Mouse (Mus musculus) thymus, postnatal 4 days (tissue): ENCODE data around the gene Cgref1.
A peak's percentile ranks its signal among the peaks of the same experiment; 100 is the strongest.

ENCODE experiments used
- DNase-seq: peaks from one replicate; pipeline ENCODE4 v3.0.0; 2021

Cgref1 gene

GRCm38 (mm10) chr5:30949654-30950326 is 4.4 kb upstream of the Cgref1 start:
- DNase-seq = peak; percentile 97

GRCm38 (mm10) chr5:30948620-30949019 is 3.2 kb upstream of the Cgref1 start:
- no peak for DNase-seq

GRCm38 (mm10) chr5:30944344-30944743 is 1.0 kb downstream of the Cgref1 start:
- no peak for DNase-seq

GRCm38 (mm10) chr5:30943004-30943403 is 2.4 kb downstream of the Cgref1 start:
- peak; percentile 72 for DNase-seq

GRCm38 (mm10) chr5:30934725-30935461 is 10.5 kb downstream of the Cgref1 start:
- no peak for DNase-seq

DNA sequence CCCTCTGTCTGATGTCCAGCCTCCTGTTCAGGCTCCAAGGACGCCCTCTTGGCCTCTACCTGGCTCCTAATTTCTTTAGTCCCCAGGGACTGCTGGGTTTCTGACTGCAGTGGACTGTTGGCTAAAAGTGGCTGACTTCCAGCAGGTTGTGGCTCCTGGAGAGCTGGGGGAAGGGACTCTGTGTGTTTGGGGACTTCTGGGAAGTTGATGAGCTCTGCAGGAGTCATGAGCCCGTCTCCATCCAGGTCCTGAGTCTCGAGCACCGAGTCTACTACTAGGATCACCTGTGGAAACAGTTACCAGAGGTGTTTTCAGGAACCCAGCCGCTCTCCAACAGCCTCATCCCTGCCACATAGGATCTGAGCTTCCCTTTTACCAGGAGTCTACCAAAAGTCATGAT is 11.7 kb downstream of the Cgref1 start:
- DNase-seq = no peak

- no peak for DNase-seq
These were observed 14.0 kb downstream of the Cgref1 start for GRCm38 (mm10) chr5:30931378-30931777.

- DNase-seq = no peak
These were observed 14.5 kb downstream of the Cgref1 start for GRCm38 (mm10) chr5:30930846-30931245.

- peak; percentile 80 for DNase-seq
These were observed 15.3 kb downstream of the Cgref1 start for GRCm38 (mm10) chr5:30930121-30930520.

- DNase-seq = no peak
These were observed 17.4 kb downstream of the Cgref1 start for GRCm38 (mm10) chr5:30927945-30928529.

- DNase-seq = no peak
These were observed 19.3 kb downstream of the Cgref1 start for GRCm38 (mm10) chr5:30926073-30926472.

DNA sequence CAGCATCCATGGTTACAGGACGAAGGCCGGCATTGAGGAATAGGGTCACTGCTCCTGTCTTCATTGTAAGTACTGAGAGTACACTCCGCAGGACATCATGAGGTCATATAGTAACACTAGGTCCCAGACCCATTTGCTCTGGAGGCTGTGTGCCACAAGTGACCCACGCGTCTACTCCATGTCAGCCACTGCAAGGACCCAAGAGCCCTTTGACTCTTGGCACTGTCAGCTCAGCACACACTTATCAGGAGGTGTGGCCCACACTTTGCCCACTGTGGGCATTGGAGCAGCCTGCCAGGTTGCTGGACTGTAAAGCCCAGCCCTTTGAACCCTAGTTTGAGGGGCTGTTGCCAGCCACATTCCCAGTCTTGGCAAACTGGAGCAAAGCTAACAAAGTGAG is 20.2 kb downstream of the Cgref1 start:
- no peak for DNase-seq

- DNase-seq = no peak
These were observed 20.8 kb downstream of the Cgref1 start for GRCm38 (mm10) chr5:30924614-30925013.

- no peak for DNase-seq
These were observed 22.3 kb downstream of the Cgref1 start for GRCm38 (mm10) chr5:30923119-30923518.

DNA sequence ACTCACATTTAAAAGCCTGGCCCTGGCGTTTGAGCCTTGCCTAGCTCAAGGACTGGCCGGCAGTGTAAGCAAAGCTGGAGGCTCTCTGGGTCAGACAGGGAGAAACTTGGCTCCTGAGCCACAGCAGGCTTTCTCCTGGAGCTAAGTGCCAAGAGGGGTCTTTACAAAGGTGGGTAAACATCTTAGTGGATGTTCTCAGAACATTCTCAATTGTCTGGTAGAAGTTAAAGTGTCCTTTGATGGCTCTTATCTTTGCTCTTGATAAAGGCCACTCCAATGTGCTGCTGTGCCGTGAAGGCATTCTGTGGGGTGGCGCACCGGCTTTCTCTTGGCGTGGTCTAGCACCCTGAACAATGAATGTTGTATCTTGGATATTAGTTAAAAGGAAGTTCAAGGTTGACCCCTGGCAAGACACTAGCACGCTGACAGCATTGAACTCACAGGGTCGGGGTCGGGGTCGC is 22.8 kb downstream of the Cgref1 start:
- DNase-seq = no peak

DNA sequence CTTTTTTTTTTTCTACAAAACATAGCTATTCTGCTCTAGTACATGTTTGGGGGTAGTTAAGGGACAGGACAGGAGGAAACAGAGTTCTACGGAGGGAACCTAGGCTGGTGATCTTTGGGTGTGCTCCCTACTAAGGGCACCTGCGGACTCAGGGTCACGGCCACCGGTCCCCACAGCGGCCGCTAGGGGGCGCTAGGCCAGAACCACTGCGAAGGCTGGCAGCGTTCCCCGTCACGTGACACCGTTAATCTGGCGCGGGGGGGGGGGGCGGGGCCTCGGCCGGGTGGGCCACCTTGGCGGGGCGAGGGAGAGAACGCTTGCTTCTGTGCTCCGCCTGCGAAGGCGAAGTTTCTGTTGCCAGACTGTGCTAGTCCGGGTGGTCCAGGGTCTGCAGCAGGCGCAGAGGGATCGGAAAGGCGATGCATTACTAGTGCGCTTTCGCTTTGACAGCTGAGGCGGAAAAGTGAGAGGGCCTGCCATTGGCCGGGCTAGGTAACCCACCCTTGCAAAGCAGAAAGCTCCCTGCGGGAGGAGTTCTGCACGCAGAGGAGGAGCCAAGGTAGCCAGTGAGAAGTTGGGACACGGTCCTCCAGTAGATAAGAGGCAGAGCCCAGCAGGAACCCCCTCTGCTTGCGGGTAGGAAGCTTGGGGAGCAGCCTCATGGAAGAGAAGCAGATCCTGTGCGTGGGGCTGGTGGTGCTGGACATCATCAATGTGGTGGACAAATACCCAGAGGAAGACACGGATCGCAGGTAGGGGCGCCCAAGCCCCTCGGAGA is 23.9 kb downstream of the Cgref1 start, which contains the start of gene Khk:
Gene Khk (plus strand): TSS at position 176 of the 778 bp plus-strand sequence.
- peak; percentile 98 for DNase-seq

- no peak for DNase-seq
These were observed 24.8 kb downstream of the Cgref1 start for GRCm38 (mm10) chr5:30920621-30921020.

- no peak for DNase-seq
These were observed 25.4 kb downstream of the Cgref1 start for GRCm38 (mm10) chr5:30919831-30920614.

DNA sequence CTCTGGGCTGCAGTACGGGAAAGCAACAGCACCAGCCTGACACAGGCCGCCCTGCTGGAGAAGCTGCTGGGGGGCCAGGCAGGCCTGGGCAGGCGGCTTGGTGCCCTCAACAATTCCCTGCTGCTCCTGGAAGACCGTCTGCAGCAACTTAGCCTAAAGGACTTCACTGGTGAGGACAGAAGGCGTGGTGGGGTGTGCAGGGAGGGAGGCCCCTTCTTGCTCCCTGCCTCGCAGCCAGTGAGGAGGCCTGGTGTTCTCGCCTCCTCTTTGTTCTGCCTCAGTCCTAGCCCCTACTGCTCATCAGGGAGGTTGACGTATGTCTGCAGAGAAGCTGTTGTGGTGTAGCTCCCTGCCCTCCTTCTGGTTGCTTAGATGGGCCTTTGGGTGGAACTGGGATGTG is 26.7 kb downstream of the Cgref1 start:
- DNase-seq = no peak

DNA sequence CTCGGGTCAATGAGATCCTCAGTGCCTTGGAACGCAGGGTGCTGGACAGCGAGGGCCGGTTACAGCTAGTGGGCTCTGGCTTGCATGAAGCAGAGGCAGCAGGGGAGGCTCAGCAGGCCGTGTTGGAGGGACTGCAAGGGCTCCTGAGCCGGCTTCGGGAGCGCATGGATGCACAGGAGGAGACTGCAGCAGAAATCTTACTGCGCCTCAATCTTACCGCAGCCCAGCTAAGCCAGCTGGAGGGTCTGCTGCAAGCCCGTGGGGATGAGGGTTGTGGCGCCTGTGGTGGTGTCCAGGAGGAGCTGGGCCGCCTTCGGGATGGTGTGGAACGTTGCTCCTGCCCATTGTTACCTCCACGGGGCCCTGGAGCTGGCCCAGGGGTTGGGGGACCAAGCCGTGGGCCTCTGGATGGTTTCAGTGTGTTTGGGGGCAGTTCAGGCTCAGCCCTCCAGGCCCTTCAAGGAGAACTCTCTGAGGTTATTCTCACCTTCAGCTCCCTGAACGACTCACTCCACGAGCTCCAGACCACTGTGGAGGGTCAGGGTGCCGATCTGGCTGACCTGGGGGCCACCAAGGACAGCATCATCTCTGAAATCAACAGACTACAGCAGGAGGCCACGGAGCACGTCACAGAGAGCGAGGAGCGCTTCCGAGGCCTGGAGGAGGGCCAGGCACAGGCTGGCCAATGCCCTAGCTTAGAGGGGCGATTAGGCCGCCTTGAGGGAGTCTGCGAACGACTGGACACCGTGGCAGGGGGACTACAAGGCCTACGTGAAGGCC is 27.3 kb downstream of the Cgref1 start:
- DNase-seq = no peak

GRCm38 (mm10) chr5:30917348-30917747 is 28.0 kb downstream of the Cgref1 start:
- no peak for DNase-seq
